Mouse (Mus musculus): ENCODE results near the gene Erf.

Erf gene

GRCm38 (mm10) chr7:25210482-25210881, 40.1 kb downstream of the Erf start:
- DNase-seq (ENCODE audit: low spot score in 2 of 2) = no peak

- DNase-seq (ENCODE audit: low spot score in 2 of 2) = no peak
Measured at GRCm38 (mm10) chr7:25209161-25209622, 41.4 kb downstream of the Erf start.

GRCm38 (mm10) chr7:25206094-25206830, 44.3 kb downstream of the Erf start:
- DNase-seq (ENCODE audit: low spot score in 2 of 2) = no peak

GRCm38 (mm10) chr7:25205355-25206093, 45.0 kb downstream of the Erf start:
- DNase-seq (ENCODE audit: low spot score in 2 of 2) = no peak

- no peak for DNase-seq (ENCODE audit: low spot score in 2 of 2)
Measured at GRCm38 (mm10) chr7:25203624-25204023, 46.9 kb downstream of the Erf start.

GRCm38 (mm10) chr7:25197384-25198018, 53.1 kb downstream of the Erf start:
- no peak for DNase-seq (ENCODE audit: low spot score in 2 of 2)

GRCm38 (mm10) chr7:25196107-25196506, 54.5 kb downstream of the Erf start:
- DNase-seq (ENCODE audit: low spot score in 2 of 2) = no peak

GRCm38 (mm10) chr7:25195148-25195547, 55.4 kb downstream of the Erf start:
- DNase-seq (ENCODE audit: low spot score in 2 of 2) = no peak

Data from frontal cortex, postnatal 25 days (tissue).